Mouse (Mus musculus): ENCODE data around the gene Gabpb1.
"Not testable (repeated sequence)": the region's sequence is repeated elsewhere in the genome, so short reads cannot be mapped to it uniquely, and the experiment has no call there.

Gabpb1 gene

GRCm38 (mm10) chr2:126640298-126640697 lies 35.8 kb downstream of the Gabpb1 start:
- DNase-seq (ENCODE audit: low spot score), result no peak

GRCm38 (mm10) chr2:126635939-126636823 lies 40.0 kb downstream of the Gabpb1 start:
- DNase-seq (ENCODE audit: low spot score), result no peak

- DNase-seq (ENCODE audit: low spot score), result no peak
Observed at GRCm38 (mm10) chr2:126633165-126633564, 43.0 kb downstream of the Gabpb1 start.

- no peak for DNase-seq (ENCODE audit: low spot score)
Observed at GRCm38 (mm10) chr2:126628455-126628995, 47.6 kb downstream of the Gabpb1 start.

GRCm38 (mm10) chr2:126623138-126623537 lies 53.0 kb downstream of the Gabpb1 start:
- no peak for DNase-seq (ENCODE audit: low spot score)

- no peak for DNase-seq (ENCODE audit: low spot score)
Observed at GRCm38 (mm10) chr2:126622455-126622854, 53.7 kb downstream of the Gabpb1 start.

- DNase-seq (ENCODE audit: low spot score), result no peak
Observed at GRCm38 (mm10) chr2:126619249-126619704, 56.9 kb downstream of the Gabpb1 start, which contains the start of gene Hdc. Hdc (minus strand) TSS chr2:126619299.

GRCm38 (mm10) chr2:126618470-126619179 lies 57.5 kb downstream of the Gabpb1 start:
- DNase-seq (ENCODE audit: low spot score), result no peak

GRCm38 (mm10) chr2:126615355-126615754 lies 60.8 kb downstream of the Gabpb1 start:
- no peak for DNase-seq (ENCODE audit: low spot score)

- DNase-seq (ENCODE audit: low spot score), result not testable (repeated sequence)
Observed at GRCm38 (mm10) chr2:126609600-126609999, 66.5 kb downstream of the Gabpb1 start.

- no peak for DNase-seq (ENCODE audit: low spot score)
Observed at GRCm38 (mm10) chr2:126607553-126608203, 68.5 kb downstream of the Gabpb1 start.

- no peak for DNase-seq (ENCODE audit: low spot score)
Observed at GRCm38 (mm10) chr2:126606688-126607062, 69.5 kb downstream of the Gabpb1 start.

GRCm38 (mm10) chr2:126606061-126606687 lies 70.0 kb downstream of the Gabpb1 start:
- DNase-seq (ENCODE audit: low spot score), result no peak

GRCm38 (mm10) chr2:126601918-126602600 lies 74.1 kb downstream of the Gabpb1 start:
- DNase-seq (ENCODE audit: low spot score), result no peak

- no peak for DNase-seq (ENCODE audit: low spot score)
Observed at GRCm38 (mm10) chr2:126600533-126600932, 75.6 kb downstream of the Gabpb1 start.

- no peak for DNase-seq (ENCODE audit: low spot score)
Observed at GRCm38 (mm10) chr2:126599005-126599404, 77.1 kb downstream of the Gabpb1 start.

GRCm38 (mm10) chr2:126598359-126598758 lies 77.8 kb downstream of the Gabpb1 start:
- DNase-seq (ENCODE audit: low spot score), result no peak

GRCm38 (mm10) chr2:126597279-126598241 lies 78.6 kb downstream of the Gabpb1 start:
- no peak for DNase-seq (ENCODE audit: low spot score)

- DNase-seq (ENCODE audit: low spot score), result no peak
Observed at GRCm38 (mm10) chr2:126596347-126597072, 79.6 kb downstream of the Gabpb1 start.

Data from urinary bladder, postnatal 10 days (tissue).